Mouse (Mus musculus) ES-Bruce4 (cell line): ENCODE results near the gene Sec14l2.

ENCODE experiments used
- CTCF ChIP-seq: IDR thresholded peaks from one replicate; pipeline ENCODE4 v1.8.1; 2011; ENCODE audit warnings: low read depth, low read length
- POLR2A ChIP-seq: IDR thresholded peaks from one replicate; pipeline ENCODE4 v1.8.1; 2011; ENCODE audit warnings: low read length; ENCODE audit not compliant: insufficient read depth

GRCm38 (mm10) chr11:4164701-4165100 lies 41.5 kb upstream of the Sec14l2 start:
- TF ChIP-seq CTCF (no peak), POLR2A (no peak)
